Mouse (Mus musculus) brown adipose tissue, adult 24 weeks (tissue): ENCODE measurements around the gene Trem3. TPM values are rescaled to one million over a fixed set of nuclear protein-coding genes. Genes with fewer than 3 reads are reported as not detected.

ENCODE experiments used
- H3K27ac ChIP-seq: fragments of 200-500 bp; replicated peaks from 2 replicates; pipeline ENCODE4 v1.5.1; 2012; ENCODE audit warnings: low read depth, mild to moderate bottlenecking, low read length
- H3K4me1 ChIP-seq: fragments of 200-500 bp; 2 replicates; pipeline ENCODE4 v1.6.1; 2012; ENCODE audit warnings: low read length, mixed read lengths; ENCODE audit not compliant: control insufficient read depth, insufficient read depth, insufficient read length
- H3K4me3 ChIP-seq: fragments of 200-500 bp; 2 replicates; pipeline ENCODE4 v1.5.1; 2012; ENCODE audit warnings: low read depth, mild to moderate bottlenecking, low read length, moderate library complexity; ENCODE audit not compliant: insufficient read depth
- polyA plus RNA-seq: library from polyadenylated mRNA; stranded (reverse); fragments of >200 nt; gene quantifications from 2 replicates; pipeline ENCODE4 v1.2.4, GENCODE M21; 2012; ENCODE audit not compliant: missing spikeins, insufficient read depth, insufficient read length

The Trem3 gene
- not detected in 2 replicates for polyA plus RNA-seq

GRCm38 (mm10) chr17:48247221-48247928, at the start of gene Trem3:
Gene Trem3, plus strand, starts transcription at chr17:48247777.
- no peak within 1 kb of the TSS for H3K27ac ChIP-seq
- no peak within 1 kb of the TSS for H3K4me3 ChIP-seq
- H3K4me1 ChIP-seq, result no peaks in the 10 kb centered on the region

- Histone ChIP-seq H3K4me1 (no peaks in the 10 kb centered on the region), H3K27ac (no peak overlapping the region), H3K4me3 (no peak overlapping the region)
Measured at GRCm38 (mm10) chr17:48203086-48203485, 44.5 kb upstream of the Trem3 start.

- H3K4me3 ChIP-seq, result no peak overlapping the region
- no peak overlapping the region for H3K27ac ChIP-seq
- no peaks in the 10 kb centered on the region for H3K4me1 ChIP-seq
Measured at GRCm38 (mm10) chr17:48212596-48212995, 35.0 kb upstream of the Trem3 start.

GRCm38 (mm10) chr17:48213511-48213910, 34.1 kb upstream of the Trem3 start:
- no peaks in the 10 kb centered on the region for H3K4me1 ChIP-seq
- no peak overlapping the region for H3K4me3 ChIP-seq
- H3K27ac ChIP-seq, result no peak overlapping the region

GRCm38 (mm10) chr17:48215429-48215828, 32.1 kb upstream of the Trem3 start:
- no peak overlapping the region for H3K27ac ChIP-seq
- no peak overlapping the region for H3K4me3 ChIP-seq
- no peaks in the 10 kb centered on the region for H3K4me1 ChIP-seq

- no peak overlapping the region for H3K4me3 ChIP-seq
- no peak overlapping the region for H3K27ac ChIP-seq
- no peaks in the 10 kb centered on the region for H3K4me1 ChIP-seq
Measured at GRCm38 (mm10) chr17:48230680-48231079, 16.9 kb upstream of the Trem3 start.

GRCm38 (mm10) chr17:48232518-48232917, 15.1 kb upstream of the Trem3 start, which contains the start of gene Trem1:
Gene Trem1, plus strand, starts transcription at chr17:48232768.
- Histone ChIP-seq H3K4me1 (no peaks in the 10 kb centered on the region), H3K4me3 (no peak within 1 kb of the TSS), H3K27ac (no peak within 1 kb of the TSS)

- no peak overlapping the region for H3K4me3 ChIP-seq
- H3K4me1 ChIP-seq, result no peaks in the 10 kb centered on the region
- H3K27ac ChIP-seq, result no peak overlapping the region
Measured at GRCm38 (mm10) chr17:48233789-48234188, 13.8 kb upstream of the Trem3 start.

- Histone ChIP-seq H3K4me1 (no peaks in the 10 kb centered on the region), H3K27ac (no peak overlapping the region), H3K4me3 (no peak overlapping the region)
Measured at GRCm38 (mm10) chr17:48234550-48234949, 13.0 kb upstream of the Trem3 start.

- H3K4me3 ChIP-seq, result no peak overlapping the region
- no peaks in the 10 kb centered on the region for H3K4me1 ChIP-seq
- no peak overlapping the region for H3K27ac ChIP-seq
Measured at GRCm38 (mm10) chr17:48235773-48236370, 11.7 kb upstream of the Trem3 start.

- Histone ChIP-seq H3K4me3 (no peak overlapping the region), H3K4me1 (no peaks in the 10 kb centered on the region), H3K27ac (no peak overlapping the region)
Measured at GRCm38 (mm10) chr17:48237621-48238020, 10.0 kb upstream of the Trem3 start.

GRCm38 (mm10) chr17:48249039-48249438, 1.5 kb downstream of the Trem3 start:
- no peak overlapping the region for H3K4me3 ChIP-seq
- H3K4me1 ChIP-seq, result no peaks in the 10 kb centered on the region
- H3K27ac ChIP-seq, result no peak overlapping the region

- no peak overlapping the region for H3K4me3 ChIP-seq
- no peak overlapping the region for H3K27ac ChIP-seq
- no peaks in the 10 kb centered on the region for H3K4me1 ChIP-seq
Measured at GRCm38 (mm10) chr17:48249501-48249900, 1.9 kb downstream of the Trem3 start.

- H3K4me1 ChIP-seq, result no peaks in the 10 kb centered on the region
- no peak overlapping the region for H3K4me3 ChIP-seq
- no peak overlapping the region for H3K27ac ChIP-seq
Measured at GRCm38 (mm10) chr17:48250631-48251030, 3.1 kb downstream of the Trem3 start.

- no peak overlapping the region for H3K27ac ChIP-seq
- H3K4me3 ChIP-seq, result no peak overlapping the region
- H3K4me1 ChIP-seq, result no peaks in the 10 kb centered on the region
Measured at GRCm38 (mm10) chr17:48256575-48256974, 9.0 kb downstream of the Trem3 start.

GRCm38 (mm10) chr17:48261868-48262267, 14.3 kb downstream of the Trem3 start:
- H3K4me1 ChIP-seq, result no peaks in the 10 kb centered on the region

More at GRCm38 (mm10) chr17:48261868-48262267, 14.3 kb downstream of the Trem3 start:
- no peak overlapping the region for H3K27ac ChIP-seq
- no peak overlapping the region for H3K4me3 ChIP-seq
